Mouse (Mus musculus) embryonic facial prominence, embryonic 13.5 days (tissue): ENCODE data around the gene 9930021J03Rik. TPM values are rescaled to one million over a fixed set of nuclear protein-coding genes. Genes with fewer than 3 reads are reported as not detected.

Source experiments
- ATAC-seq: fragments of 200-750 bp; cut with Nextera tagmentation; 2 replicates; pipeline ENCODE4 v1.8.0; 2017; ENCODE audit warnings: low read depth; ENCODE audit not compliant: insufficient number of reproducible peaks, insufficient read depth, low FRiP score, low TSS enrichment
- H3K27ac ChIP-seq: fragments of 300-500 bp; sonication (generic); 2 replicates; pipeline ENCODE4 v1.5.1; 2015; ENCODE audit warnings: moderate library complexity, mild to moderate bottlenecking, inconsistent platforms
- H3K27me3 ChIP-seq: fragments of 300-500 bp; sonication (generic); 2 replicates; pipeline ENCODE4 v1.6.1; 2015; ENCODE audit warnings: mild to moderate bottlenecking, inconsistent platforms
- H3K36me3 ChIP-seq: fragments of 300-500 bp; sonication (generic); 2 replicates; pipeline ENCODE4 v1.6.1; 2015; ENCODE audit warnings: mild to moderate bottlenecking, inconsistent platforms
- H3K4me1 ChIP-seq: fragments of 300-500 bp; sonication (generic); 2 replicates; pipeline ENCODE4 v1.6.1; 2015; ENCODE audit warnings: inconsistent platforms
- H3K4me2 ChIP-seq: fragments of 300-500 bp; sonication (generic); 2 replicates; pipeline ENCODE4 v1.6.1; 2015; ENCODE audit warnings: moderate library complexity, mild to moderate bottlenecking, inconsistent platforms
- H3K4me3 ChIP-seq: fragments of 300-500 bp; sonication (generic); 2 replicates; pipeline ENCODE4 v1.5.1; 2015; ENCODE audit warnings: mild to moderate bottlenecking, inconsistent platforms
- H3K9ac ChIP-seq: fragments of 300-500 bp; sonication (generic); 2 replicates; pipeline ENCODE4 v1.6.1; 2015; ENCODE audit warnings: mild to moderate bottlenecking, inconsistent platforms
- H3K9me3 ChIP-seq: fragments of 300-500 bp; sonication (generic); 2 replicates; pipeline ENCODE4 v1.6.1; 2016; ENCODE audit warnings: inconsistent platforms
- WGBS: fragments of 180-500 bp; shearing (Covaris S2); methylation state at CpG from one replicate; pipeline ENCODE4 v1.1.7; 2015; ENCODE audit warnings: mixed read lengths; 5-methylcytosine and 5-hydroxymethylcytosine counted together
- polyA plus RNA-seq: library from polyadenylated mRNA; unstranded; fragments of >200 nt; fragmentation: Nextera tagmentation; extraction: Ambion mirVana; gene quantifications from 2 replicates; pipeline ENCODE4 v1.2.1, GENCODE M21; 2015

The 9930021J03Rik gene
- polyA plus RNA-seq, 1 experiment from 2014 or later, result 8.2 TPM

DNA sequence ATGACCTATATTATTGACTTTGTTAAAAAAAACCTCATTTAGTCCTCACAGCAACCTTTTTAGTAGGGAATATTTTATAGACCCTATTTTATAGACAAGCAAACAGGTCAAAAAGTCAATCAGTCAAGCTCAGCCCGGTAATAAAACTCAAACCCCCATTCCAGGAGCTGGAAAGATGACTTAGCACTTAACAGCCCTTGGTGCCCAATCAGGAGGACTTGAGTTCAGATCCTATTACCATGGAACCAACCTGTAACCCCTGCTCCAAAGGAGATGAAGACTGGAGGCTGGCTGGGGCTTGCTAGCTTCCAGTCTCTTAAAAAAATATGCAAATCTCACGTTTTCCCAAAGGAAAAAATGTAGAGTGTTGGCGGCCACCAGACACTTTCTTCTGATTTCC lies 1.8 kb downstream of the 9930021J03Rik start:
- 0 out of 2 replicates have a peak, but pooled peaks cover under 1% of the 10 kb centered on the region for H3K36me3 ChIP-seq
- H3K9me3 ChIP-seq, result no peaks in the 10 kb centered on the region
- H3K27me3 ChIP-seq, result no peaks in the 10 kb centered on the region
- H3K4me1 ChIP-seq, result peaks cover 12% of the 10 kb centered on the region
- no peak overlapping the region for H3K27ac ChIP-seq
- peak overlapping the region; percentile 97 for H3K4me3 ChIP-seq
- no peak for ATAC-seq
- 0 out of 2 replicates have a peak overlapping the region, but pooled peaks have one; percentile 44 for H3K9ac ChIP-seq
- H3K4me2 ChIP-seq, result peak overlapping the region; percentile 68
- 52% methylated on average over 3 of the region's 3 CpGs for whole genome bisulfite sequencing

DNA sequence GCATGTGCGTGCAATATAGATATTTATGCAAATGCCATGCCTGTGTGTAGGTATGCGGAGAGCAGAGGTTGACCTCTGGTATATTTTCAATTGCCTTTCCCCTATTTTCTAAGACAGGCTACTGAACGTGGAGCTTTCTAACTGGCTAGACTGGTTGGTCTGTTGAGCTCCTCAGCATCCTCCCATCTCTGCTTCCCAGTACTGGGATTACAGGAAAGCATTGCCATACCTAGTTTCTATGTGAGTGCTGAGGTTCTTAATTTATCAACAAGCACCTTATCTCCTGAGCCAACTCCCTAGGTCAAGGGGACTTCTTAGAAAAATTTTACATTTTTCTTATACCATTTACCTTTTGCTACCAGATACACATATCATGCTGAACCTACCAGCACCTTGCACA lies 8.4 kb downstream of the 9930021J03Rik start:
- H3K27ac ChIP-seq, result no peak overlapping the region
- H3K27me3 ChIP-seq, result no peaks in the 10 kb centered on the region
- 0 out of 2 replicates have a peak, but pooled peaks cover 3% of the 10 kb centered on the region for H3K4me1 ChIP-seq
- H3K36me3 ChIP-seq, result no peaks in the 10 kb centered on the region
- no peak overlapping the region for H3K9ac ChIP-seq
- H3K4me2 ChIP-seq, result no peak overlapping the region
- H3K9me3 ChIP-seq, result no peaks in the 10 kb centered on the region
- 73% methylated on average over 3 of the region's 3 CpGs for WGBS
- no peak for ATAC-seq
- no peak overlapping the region for H3K4me3 ChIP-seq

- no peak for ATAC-seq
- no peak overlapping the region for H3K27ac ChIP-seq
- no peak overlapping the region for H3K4me2 ChIP-seq
- H3K4me3 ChIP-seq, result no peak overlapping the region
- H3K9me3 ChIP-seq, result no peaks in the 10 kb centered on the region
- H3K27me3 ChIP-seq, result no peaks in the 10 kb centered on the region
- peaks cover 16% of the 10 kb centered on the region for H3K36me3 ChIP-seq
- H3K9ac ChIP-seq, result no peak overlapping the region
- no peaks in the 10 kb centered on the region for H3K4me1 ChIP-seq
Measured at GRCm38 (mm10) chr19:29787997-29788396, 17.8 kb downstream of the 9930021J03Rik start.

DNA sequence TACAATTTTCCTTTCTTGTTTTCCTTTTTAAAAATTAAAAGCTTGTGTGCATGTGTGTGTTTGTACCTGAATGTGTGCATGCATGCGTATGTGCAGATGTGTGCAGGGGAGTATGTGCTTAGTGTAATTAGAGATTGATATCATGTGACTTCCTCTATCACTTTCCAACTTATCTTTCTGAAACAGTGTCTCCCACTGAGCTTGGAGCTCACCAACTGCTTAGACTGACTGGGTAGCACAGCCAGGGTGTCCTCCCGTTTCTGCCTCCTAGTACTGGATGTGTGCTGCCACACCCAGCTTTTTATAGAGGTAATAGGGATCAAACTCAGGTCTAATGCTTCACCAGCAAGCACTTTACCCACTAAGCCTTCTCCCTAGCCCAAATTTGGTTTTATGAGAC lies 22.9 kb downstream of the 9930021J03Rik start:
- ATAC-seq, result no peak
- Histone ChIP-seq H3K4me1 (no peaks in the 10 kb centered on the region), H3K9me3 (no peaks in the 10 kb centered on the region), H3K9ac (no peak overlapping the region), H3K4me2 (no peak overlapping the region), H3K27ac (no peak overlapping the region), H3K36me3 (peaks cover 11% of the 10 kb centered on the region; the same call in 1 of the 2 replicates), H3K4me3 (no peak overlapping the region), H3K27me3 (no peaks in the 10 kb centered on the region)
- WGBS, result 88% methylated on average over 2 of the region's 2 CpGs

- 69% methylated on average over 2 of the region's 2 CpGs for WGBS
- no peaks in the 10 kb centered on the region for H3K27me3 ChIP-seq
- H3K9ac ChIP-seq, result no peak overlapping the region
- peaks cover 13% of the 10 kb centered on the region; the same call in 1 of the 2 replicates for H3K36me3 ChIP-seq
- no peak overlapping the region for H3K4me3 ChIP-seq
- no peak overlapping the region for H3K4me2 ChIP-seq
- no peaks in the 10 kb centered on the region for H3K9me3 ChIP-seq
- no peak overlapping the region for H3K27ac ChIP-seq
- H3K4me1 ChIP-seq, result no peaks in the 10 kb centered on the region
- ATAC-seq, result no peak
Measured at GRCm38 (mm10) chr19:29753939-29754338, 51.9 kb downstream of the 9930021J03Rik start.

DNA sequence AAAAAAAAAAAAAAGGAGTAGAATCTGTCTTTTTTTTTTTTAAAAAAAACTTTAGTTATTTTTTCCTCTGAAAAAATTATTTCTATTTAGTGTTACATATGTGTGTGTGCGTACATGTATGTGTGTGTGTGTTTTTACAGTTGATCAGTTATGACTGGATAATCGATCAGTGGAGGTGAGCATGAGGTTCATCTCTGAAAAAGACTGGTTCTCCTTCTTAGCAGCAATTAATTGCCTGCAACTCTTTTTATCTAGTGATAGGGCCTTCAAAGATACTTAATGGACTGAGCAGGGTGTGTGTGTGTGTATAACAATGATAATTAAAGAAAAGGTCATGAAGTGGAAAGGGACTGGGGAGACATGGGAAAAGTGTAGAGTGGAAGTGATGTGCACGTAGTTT lies 54.8 kb downstream of the 9930021J03Rik start:
- Histone ChIP-seq H3K27me3 (no peaks in the 10 kb centered on the region), H3K4me1 (no peaks in the 10 kb centered on the region), H3K9ac (no peak overlapping the region), H3K4me2 (no peak overlapping the region), H3K9me3 (no peaks in the 10 kb centered on the region), H3K36me3 (peaks cover 13% of the 10 kb centered on the region; the same call in 1 of the 2 replicates), H3K4me3 (no peak overlapping the region), H3K27ac (no peak overlapping the region)
- no peak for ATAC-seq
- 94% methylated on average over 3 of the region's 3 CpGs for WGBS

DNA sequence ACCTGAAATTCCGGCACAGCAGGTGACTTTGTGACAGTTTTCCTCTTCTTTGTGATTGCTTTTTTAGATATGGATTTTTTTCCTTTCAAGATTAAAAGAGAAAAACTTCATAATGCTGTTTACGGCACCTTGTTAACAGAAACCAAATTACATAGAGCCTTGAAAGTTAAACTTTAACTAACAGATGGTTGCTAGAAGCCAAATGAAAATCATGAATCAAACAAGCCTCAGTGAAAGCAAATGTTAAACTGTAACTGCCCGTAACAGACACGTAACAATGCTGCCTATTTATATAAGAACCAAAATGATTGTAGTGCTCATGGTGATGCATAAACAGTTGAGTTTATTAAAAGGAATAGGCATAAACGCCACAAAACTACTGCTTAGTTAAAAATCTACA lies 62.3 kb downstream of the 9930021J03Rik start:
- ATAC-seq, result no peak
- Histone ChIP-seq H3K4me1 (no peaks in the 10 kb centered on the region), H3K4me3 (no peak overlapping the region), H3K4me2 (no peak overlapping the region), H3K36me3 (0 out of 2 replicates have a peak, but pooled peaks cover 4% of the 10 kb centered on the region), H3K27me3 (no peaks in the 10 kb centered on the region), H3K9ac (no peak overlapping the region), H3K27ac (no peak overlapping the region), H3K9me3 (no peaks in the 10 kb centered on the region)
- 89% methylated on average over 5 of the region's 5 CpGs for WGBS

DNA sequence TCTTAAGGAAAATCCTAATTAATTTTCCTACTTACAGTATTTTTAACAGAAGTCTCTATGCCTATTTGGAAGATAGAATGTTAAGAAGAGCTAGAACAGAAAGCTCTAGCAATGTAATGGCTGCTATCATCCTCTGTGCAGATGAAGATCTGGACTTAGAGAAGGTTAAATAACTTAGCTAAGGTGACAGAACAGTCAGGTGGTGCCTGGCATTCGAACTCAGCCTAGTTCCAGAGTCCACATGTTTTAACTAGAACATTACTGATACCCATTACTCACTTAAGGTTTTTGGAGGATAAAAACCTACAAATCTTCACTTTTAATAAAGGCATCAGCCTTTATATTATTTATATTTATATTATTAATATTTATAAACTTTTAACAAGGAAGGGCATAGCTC lies 65.1 kb downstream of the 9930021J03Rik start:
- 0 out of 2 replicates have a peak, but pooled peaks cover 4% of the 10 kb centered on the region for H3K36me3 ChIP-seq
- H3K27me3 ChIP-seq, result no peaks in the 10 kb centered on the region
- no peak overlapping the region for H3K27ac ChIP-seq
- no peak overlapping the region for H3K4me3 ChIP-seq
- H3K9me3 ChIP-seq, result no peaks in the 10 kb centered on the region
- H3K4me1 ChIP-seq, result no peaks in the 10 kb centered on the region
- 95% methylated on average over 1 of the region's 1 CpGs for WGBS
- no peak overlapping the region for H3K9ac ChIP-seq
- H3K4me2 ChIP-seq, result no peak overlapping the region
- ATAC-seq, result no peak

DNA sequence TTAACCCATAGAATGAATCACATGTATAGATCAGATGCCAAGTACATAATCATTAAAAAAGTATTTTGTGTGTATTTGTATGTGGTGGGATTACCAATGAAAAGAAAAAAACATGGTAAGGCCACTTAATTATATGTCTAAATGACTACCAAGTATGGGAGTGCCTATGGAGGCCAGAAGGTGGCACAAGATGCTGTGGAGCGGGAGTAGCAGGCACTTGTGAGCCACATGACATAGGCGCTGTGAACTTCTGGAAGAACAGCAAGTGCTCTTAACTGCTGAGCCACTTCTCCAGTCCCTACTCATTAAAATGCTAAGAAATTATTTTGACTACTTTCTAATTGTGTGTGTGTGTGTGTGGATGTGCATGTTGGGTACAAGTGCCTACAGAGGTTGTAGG lies 66.2 kb downstream of the 9930021J03Rik start:
- Histone ChIP-seq H3K4me2 (no peak overlapping the region), H3K4me1 (no peaks in the 10 kb centered on the region), H3K36me3 (0 out of 2 replicates have a peak, but pooled peaks cover 4% of the 10 kb centered on the region), H3K9me3 (no peaks in the 10 kb centered on the region), H3K9ac (no peak overlapping the region), H3K27ac (no peak overlapping the region), H3K27me3 (no peaks in the 10 kb centered on the region), H3K4me3 (no peak overlapping the region)
- 88% methylated on average over 2 of the region's 2 CpGs for WGBS
- ATAC-seq, result no peak

GRCm38 (mm10) chr19:29735421-29735820 lies 70.4 kb downstream of the 9930021J03Rik start:
- 78% methylated on average over 3 of the region's 3 CpGs for WGBS
- no peak overlapping the region for H3K9ac ChIP-seq
- ATAC-seq, result no peak

DNA sequence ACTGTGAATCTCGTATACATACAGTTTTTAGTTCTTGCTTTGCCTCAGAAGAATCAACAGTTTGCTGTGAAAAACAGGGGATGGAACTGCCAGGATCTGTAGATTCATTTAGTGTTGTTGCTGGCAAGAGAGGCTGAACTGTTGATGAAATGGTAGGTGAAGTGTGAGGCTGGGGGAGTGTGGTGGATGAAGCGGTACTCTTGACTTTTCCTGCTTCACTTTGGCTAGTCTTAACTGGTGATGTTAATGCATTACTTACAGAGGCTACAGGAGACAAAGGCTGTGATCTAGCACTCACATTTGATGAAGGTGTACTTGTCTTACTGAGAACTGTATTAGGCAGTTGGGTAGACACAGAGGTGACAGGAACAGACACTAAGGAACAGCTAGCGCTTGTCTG lies 87.3 kb downstream of the 9930021J03Rik start:
- ATAC-seq, result no peak
- Histone ChIP-seq H3K4me3 (no peak overlapping the region), H3K9me3 (no peaks in the 10 kb centered on the region), H3K36me3 (peaks cover 46% of the 10 kb centered on the region), H3K27me3 (no peaks in the 10 kb centered on the region), H3K27ac (no peak overlapping the region), H3K4me1 (no peaks in the 10 kb centered on the region), H3K9ac (no peak overlapping the region), H3K4me2 (no peak overlapping the region)
- 97% methylated on average over 3 of the region's 3 CpGs for WGBS

More at GRCm38 (mm10) chr19:29735421-29735820, 70.4 kb downstream of the 9930021J03Rik start:
- Histone ChIP-seq H3K27me3 (no peaks in the 10 kb centered on the region), H3K36me3 (0 out of 2 replicates have a peak, but pooled peaks cover 4% of the 10 kb centered on the region), H3K9me3 (no peaks in the 10 kb centered on the region), H3K4me3 (no peak overlapping the region), H3K4me2 (no peak overlapping the region), H3K4me1 (no peaks in the 10 kb centered on the region), H3K27ac (no peak overlapping the region)

GRCm38 (mm10) chr19:29717854-29718253 lies 87.9 kb downstream of the 9930021J03Rik start:
- H3K36me3 ChIP-seq, result peaks cover 44% of the 10 kb centered on the region
- ATAC-seq, result no peak
- H3K4me3 ChIP-seq, result no peak overlapping the region
- 0 out of 2 replicates have a peak, but pooled peaks cover under 1% of the 10 kb centered on the region for H3K4me1 ChIP-seq
- no peaks in the 10 kb centered on the region for H3K27me3 ChIP-seq
- no peaks in the 10 kb centered on the region for H3K9me3 ChIP-seq
- H3K9ac ChIP-seq, result no peak overlapping the region
- no peak overlapping the region for H3K27ac ChIP-seq
- no peak overlapping the region for H3K4me2 ChIP-seq
- WGBS, result 86% methylated on average over 3 of the region's 3 CpGs
